Mouse (Mus musculus) bone marrow, adult 2 months (tissue): ENCODE results near the gene Stk4.

ENCODE experiments used
- CTCF ChIP-seq: fragments of 200-500 bp; IDR thresholded peaks from 2 replicates; pipeline ENCODE4 v1.5.1; 2011; ENCODE audit warnings: low read length, control low read depth; ENCODE audit not compliant: control insufficient read depth, insufficient read depth
- POLR2A ChIP-seq: fragments of 200-500 bp; IDR thresholded peaks from 2 replicates; pipeline ENCODE4 v1.6.1; 2011; ENCODE audit warnings: low read depth, mild to moderate bottlenecking, control low read depth, low read length, borderline replicate concordance; ENCODE audit not compliant: control insufficient read depth

DNA sequence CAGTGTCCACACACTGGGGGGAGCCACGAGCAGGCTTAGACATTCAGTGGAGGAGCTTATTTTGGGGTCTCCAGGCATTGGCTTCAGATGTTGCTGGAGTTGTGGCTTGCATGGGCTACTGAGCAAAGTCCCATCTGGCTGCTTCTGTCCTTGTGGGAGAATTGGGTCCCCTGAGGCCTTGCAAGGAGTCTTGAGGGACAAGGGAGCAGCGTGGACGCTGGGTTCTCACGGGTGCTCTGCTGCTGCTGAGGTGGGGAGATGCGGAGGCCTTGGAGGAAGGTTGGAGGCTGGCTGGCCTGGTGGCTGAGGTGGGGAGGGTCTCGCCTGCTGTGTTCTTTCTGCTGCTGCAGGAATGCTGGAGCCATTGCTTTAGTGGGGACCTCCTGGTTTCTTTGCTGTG lies 43.9 kb downstream of the Stk4 start:
- TF ChIP-seq POLR2A, result no peak
- no peak for TF ChIP-seq CTCF
